Mouse (Mus musculus) cerebellum, postnatal 25 days (tissue): ENCODE results near the gene Mgam.
"Not testable (repeated sequence)": the region's sequence is repeated elsewhere in the genome, so short reads cannot be mapped to it uniquely, and the experiment has no call there.

Source experiments
- DNase-seq, 2 experiments: peaks; one replicate each; pipeline ENCODE4 v3.0.0; 2021; ENCODE audit warnings: mixed read lengths in 2 of 2

Mgam gene

DNA sequence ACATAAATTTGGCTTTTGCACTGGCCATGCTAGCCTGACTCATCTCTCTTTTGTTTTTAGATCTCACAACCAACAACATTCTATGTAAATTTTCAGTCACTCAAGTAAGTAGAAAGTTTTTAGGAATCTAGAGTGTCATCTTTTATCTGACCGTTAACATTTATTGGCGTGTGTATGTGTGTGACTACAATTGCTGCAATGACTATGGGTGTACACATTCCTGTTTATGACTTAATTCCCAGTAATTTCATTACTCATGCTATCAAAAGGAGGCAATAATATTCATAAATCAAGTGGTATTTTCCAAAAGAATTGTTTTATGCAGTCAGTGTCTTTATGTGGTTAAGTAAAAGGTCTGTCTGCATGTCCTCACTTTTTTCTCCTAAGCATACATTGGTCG, 110.9 kb downstream of the Mgam start:
- no peak for DNase-seq

DNA sequence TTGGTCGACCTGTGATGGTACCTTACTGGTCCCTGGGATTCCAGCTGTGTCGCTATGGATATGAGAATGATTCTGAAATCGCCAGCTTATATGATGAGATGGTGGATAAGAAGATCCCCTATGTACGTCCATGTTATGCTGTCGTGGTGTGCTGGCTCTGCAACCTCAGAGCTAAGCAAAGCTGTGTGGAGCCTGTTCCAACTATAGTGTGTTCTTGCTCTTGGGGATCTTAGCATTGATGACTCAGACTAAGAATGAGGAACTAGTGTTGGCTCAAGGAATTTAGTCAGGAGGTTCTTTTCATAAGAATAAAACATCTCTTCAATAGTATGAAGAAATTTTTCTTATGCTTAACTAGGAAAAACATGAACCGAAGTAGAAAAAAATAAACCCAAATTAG, 120.4 kb downstream of the Mgam start:
- DNase-seq: not testable (repeated sequence)

DNA sequence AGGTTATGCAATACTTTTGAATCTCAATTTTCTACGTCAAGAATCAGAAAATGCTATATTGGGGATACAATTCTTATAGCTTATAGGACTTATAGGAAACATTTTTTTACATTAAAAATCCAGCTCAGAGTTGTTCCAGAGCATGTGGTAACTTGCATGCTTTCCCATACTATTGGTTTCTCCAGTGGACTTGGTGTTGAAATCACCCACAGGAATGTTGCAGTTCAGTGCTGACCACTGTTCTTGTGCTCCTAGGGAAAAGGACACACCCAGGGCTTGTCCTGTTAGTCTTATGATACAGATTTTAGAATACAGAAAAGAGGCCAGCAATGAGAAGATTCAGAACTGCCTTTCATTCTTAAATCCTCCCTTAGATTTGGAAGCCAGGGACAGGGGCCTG, 127.3 kb downstream of the Mgam start:
- DNase-seq: no peak

DNA sequence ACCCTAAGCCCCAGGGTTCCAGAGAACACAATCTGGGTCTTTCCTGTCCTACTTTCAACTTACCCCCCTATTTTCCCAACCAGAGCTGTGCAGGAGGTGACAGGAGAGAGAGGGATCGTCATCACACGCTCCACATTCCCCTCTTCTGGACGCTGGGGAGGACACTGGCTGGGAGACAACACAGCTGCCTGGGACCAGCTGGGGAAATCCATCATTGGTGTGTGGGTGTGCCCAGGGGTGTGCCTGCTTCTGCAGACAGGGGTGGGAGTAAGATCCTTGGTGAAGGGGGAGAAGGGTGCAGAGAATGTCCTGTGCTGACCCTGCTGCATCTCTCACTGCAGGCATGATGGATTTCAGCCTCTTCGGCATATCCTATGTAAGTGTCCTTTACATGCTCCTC, 128.7 kb downstream of the Mgam start:
- DNase-seq: not testable (repeated sequence)

DNA sequence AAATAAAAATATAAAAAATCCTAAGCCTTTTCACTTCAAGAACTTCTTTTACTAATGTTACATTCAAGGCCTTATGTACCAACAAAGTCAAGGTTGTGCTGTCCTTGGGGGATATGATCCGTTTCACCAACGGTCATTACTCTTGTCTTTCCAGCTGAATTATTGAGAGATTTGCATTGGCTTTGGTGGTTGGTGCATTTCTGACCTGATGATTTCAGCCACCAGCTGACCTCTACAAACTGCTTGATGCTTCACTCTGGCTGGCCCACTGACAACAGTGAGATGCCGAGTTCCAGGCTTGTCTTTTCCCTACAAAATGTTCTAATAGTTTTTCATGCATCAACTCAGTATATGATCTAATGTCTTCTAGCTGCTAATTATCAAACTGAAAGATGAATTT, 146.0 kb downstream of the Mgam start:
- no peak for DNase-seq

DNA sequence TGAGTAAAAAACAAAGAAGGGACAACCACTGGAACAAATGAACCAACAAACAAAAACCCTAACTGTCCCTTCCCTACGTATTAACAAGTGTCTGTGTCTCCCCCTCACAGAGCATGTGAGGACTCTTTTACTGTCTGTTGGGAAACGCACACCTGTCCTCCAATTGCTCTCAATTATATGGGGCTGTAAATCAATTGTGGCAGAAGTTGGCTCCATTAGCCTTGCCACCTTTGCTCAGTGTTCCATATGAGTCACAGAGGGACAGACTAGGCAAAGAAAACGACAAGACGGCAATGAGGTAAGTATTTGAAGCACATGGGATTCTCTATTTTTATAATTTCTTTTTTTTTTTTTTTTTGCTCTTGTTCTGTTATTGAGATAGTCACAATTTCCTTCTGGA, 149.8 kb downstream of the Mgam start:
- no peak for DNase-seq

DNA sequence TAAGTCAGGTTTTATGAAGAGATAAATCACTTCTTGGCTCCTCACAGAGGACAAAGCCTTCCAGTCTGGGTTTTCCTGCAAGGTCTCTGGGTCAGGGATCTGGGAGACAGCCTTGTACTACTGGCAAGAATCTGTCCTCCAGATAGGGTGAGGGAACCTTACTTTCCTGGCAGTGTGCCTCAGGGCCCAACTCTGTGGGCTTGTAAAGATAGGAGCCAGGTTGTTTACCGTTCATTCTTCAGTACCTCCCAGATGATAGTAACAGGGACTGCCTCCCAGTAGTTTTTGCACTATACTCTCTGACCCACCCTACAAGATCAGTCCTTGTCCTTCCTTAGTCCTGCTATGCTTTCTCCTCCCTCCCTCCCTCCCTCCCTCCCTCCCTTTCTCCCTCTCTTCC, 155.0 kb downstream of the Mgam start:
- no peak for DNase-seq

DNA sequence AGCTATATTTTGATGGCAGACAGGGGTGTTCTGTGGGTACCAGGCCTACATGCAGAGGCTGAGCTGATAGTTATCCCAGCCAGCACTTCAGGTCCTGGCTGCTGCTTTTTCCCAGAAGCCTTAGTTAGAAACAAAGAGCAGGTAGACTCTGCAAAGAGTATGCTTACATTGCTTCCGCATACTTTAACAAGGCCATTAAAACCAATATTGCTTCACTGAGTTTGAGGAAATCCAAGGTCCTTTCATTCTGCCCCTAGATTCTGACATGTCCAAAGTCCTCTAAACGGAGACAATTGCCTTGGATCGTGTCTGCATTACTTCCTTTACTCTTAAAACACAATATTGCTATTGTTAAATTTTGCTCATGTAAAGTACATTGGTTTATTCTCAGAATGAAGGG, 155.7 kb downstream of the Mgam start:
- DNase-seq: no peak

DNA sequence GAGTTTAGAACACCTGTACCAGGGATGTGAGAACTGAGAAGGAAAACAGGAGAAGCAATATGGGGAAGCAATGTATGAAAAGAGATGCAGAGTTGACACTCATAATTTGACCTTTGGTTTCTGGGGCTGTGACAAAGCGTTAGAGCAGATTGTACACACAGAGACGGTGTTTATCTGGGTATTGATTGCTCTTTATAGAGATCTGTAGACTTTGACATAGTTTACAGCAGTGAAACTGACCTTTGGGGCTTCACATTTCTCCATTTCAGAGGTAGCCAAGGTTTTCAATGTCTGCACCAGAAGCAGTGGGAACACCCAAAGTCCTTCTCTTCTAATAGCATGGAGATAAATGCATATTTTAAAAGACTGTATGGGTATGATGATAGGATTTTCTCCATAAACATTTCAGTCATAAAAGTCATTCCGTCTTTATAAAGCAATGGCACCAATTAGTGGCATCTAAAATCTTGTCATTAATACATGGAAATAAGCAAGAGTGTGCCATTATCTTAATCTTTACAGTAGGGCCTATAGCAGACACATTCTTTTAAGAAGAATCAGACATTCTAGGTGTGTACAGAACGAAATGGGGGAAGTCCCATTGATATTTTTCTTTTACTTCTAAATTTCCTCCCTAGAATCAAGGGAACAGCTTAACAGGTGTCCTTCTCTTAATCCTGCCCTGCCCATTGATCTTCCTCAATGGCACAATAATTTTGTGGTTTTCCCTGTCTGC, 166.6 kb downstream of the Mgam start:
- no peak for DNase-seq

DNA sequence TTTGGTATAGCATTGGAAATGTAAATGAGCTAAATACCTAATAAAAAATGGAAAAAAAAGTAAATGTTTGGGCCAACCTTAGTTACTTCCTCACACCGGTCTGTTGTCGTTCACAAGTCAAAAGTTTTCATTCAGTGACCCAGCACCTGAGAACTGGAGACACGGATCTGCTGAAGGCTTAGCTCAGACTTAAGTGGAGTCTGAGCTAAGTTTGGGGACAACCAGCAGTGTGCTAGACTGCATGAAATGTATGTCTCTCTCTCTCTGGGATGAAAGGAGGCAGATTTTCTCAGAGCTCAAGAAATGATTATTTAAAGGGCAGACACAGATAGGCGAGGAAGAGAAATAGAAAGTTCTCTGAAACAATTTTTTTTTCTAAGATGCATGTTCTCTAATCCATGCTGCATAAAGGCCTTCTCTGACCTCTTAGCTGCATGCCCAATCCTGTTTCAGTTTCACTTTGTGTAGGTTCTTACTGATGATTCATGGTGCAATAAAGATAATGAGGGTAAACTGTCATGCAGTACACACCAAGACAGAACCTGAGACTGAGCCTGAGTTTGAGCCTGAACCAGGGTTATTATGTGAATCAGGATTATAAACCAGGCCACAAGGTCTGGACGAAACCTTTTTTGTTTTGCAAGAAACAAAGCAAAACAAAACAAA, 189.7 kb downstream of the Mgam start:
- no peak for DNase-seq
